Mouse (Mus musculus) cortical plate, adult 2 months (tissue): ENCODE results near the gene Tmem87b. TPM values are rescaled to one million over a fixed set of nuclear protein-coding genes. Genes with fewer than 3 reads are reported as not detected.

Source experiments
- H3K27ac ChIP-seq: fragments of 200-500 bp; 2 replicates; pipeline ENCODE4 v1.5.1; 2012; ENCODE audit warnings: low read length, control low read depth, inconsistent platforms; ENCODE audit not compliant: insufficient read depth
- H3K4me1 ChIP-seq: fragments of 200-500 bp; 2 replicates; pipeline ENCODE4 v1.6.1; 2011; ENCODE audit warnings: low read length; ENCODE audit not compliant: control insufficient read depth, insufficient read depth
- H3K4me3 ChIP-seq: fragments of 200-500 bp; 2 replicates; pipeline ENCODE4 v1.5.1; 2011; ENCODE audit warnings: mild to moderate bottlenecking, low read length, control low read depth; ENCODE audit not compliant: insufficient read depth
- CTCF ChIP-seq: fragments of 200-500 bp; IDR thresholded peaks from 2 replicates; pipeline ENCODE4 v1.5.1; 2011; ENCODE audit warnings: mild to moderate bottlenecking, control low read depth, low read length; ENCODE audit not compliant: insufficient read depth; ENCODE audit errors: extremely low read depth
- POLR2A ChIP-seq: fragments of 200-500 bp; IDR thresholded peaks from 2 replicates; pipeline ENCODE4 v1.6.1; 2011; ENCODE audit warnings: mild to moderate bottlenecking, low read length, control low read depth; ENCODE audit not compliant: insufficient read depth; ENCODE audit errors: extremely low read depth
- polyA plus RNA-seq: library from polyadenylated mRNA; depleted of rRNA; stranded (reverse); fragments of >200 nt; gene quantifications from 2 replicates; pipeline ENCODE4 v1.2.3, GENCODE M21; 2012; rRNA removed

The Tmem87b gene
- polyA plus RNA-seq, 1 experiment = 26.4 TPM

DNA sequence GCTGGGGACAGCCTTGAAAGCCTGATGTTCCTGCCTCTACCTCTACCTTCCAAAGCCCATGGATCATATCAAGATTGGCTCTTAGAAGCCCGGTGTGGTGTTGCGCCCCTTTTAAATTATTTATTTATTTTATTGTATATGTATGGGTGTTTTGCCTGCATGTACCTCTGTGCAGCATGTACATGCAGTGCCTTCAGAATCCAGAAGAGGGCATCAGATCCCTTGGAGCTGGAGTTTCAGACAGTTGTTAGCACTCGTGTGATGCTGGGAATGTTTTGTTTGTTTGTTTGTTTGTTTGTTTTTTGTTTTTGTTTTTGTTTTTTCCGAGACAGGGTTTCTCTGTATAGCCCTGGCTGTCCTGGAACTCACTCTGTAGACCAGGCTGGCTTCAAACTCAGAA is 63.3 kb downstream of the Tmem87b start:
- Histone ChIP-seq H3K27ac (no peak overlapping the region), H3K4me3 (no peak overlapping the region), H3K4me1 (no peaks in the 10 kb centered on the region)
- TF ChIP-seq CTCF (no peak), POLR2A (no peak)

DNA sequence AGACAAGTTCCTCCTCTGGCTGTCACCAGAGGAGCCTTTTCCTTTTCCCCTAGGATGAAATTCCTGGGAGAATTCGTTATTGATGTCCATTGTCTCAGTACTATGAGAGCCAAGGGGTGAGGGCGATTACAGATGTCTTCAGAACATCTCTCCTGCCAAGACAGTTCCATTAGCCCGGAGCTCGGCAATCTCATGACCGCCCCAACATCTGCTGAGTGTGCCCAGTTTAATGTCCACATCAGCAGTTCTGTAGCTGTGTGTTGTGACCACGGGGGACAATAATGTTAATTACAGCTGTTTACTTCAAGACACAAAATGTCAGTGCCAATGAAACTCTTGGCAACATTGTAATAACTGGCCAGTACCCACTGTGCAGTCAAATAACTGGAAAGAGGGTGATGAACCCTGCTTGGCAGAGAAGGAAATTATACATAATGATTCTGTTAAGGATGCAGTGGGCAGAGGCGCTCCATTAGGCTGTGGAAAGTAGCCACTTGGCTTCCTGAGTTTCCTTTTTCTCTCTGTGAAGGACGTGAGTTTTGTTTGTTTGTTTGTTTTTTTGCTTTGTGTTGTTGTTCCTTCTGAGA is 67.4 kb downstream of the Tmem87b start:
- no peak overlapping the region for H3K27ac ChIP-seq
- H3K4me1 ChIP-seq = no peaks in the 10 kb centered on the region
- TF ChIP-seq CTCF (no peak), POLR2A (no peak)
- no peak overlapping the region for H3K4me3 ChIP-seq

DNA sequence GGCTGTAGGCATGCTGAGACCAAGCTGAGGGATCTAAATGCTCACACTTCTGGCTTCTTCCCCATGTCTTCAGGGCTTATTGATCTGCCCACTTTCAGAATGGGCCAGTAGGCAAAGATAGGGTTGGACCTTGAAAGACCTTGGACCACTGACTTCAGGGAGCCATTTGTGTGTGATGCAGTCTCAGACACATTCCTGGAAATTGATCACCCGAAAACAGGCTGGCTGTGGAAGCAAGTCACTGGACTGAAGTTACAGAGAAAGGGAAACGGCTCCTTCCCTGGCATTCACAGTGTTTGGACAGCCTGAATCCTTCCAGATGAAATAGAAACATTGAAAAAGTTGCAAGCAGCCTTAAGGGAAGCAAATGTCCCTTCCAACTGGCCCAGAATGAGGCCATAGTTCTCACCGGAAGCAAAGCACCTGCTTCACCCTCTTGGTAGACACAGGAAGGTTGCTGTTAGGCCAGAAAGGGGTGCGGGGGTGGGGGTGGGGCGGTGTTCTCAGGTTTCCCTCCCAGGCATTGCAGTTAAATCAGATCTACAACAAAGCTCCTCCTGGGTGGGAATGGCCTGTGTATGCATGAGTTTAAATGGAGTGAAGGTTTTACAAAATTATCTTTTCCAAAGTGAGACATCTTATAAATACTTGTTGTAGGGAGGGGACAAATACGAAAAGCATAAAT is 70.1 kb downstream of the Tmem87b start:
- Histone ChIP-seq H3K4me3 (no peak overlapping the region), H3K4me1 (no peaks in the 10 kb centered on the region), H3K27ac (no peak overlapping the region)
- TF ChIP-seq POLR2A (no peak), CTCF (no peak)

DNA sequence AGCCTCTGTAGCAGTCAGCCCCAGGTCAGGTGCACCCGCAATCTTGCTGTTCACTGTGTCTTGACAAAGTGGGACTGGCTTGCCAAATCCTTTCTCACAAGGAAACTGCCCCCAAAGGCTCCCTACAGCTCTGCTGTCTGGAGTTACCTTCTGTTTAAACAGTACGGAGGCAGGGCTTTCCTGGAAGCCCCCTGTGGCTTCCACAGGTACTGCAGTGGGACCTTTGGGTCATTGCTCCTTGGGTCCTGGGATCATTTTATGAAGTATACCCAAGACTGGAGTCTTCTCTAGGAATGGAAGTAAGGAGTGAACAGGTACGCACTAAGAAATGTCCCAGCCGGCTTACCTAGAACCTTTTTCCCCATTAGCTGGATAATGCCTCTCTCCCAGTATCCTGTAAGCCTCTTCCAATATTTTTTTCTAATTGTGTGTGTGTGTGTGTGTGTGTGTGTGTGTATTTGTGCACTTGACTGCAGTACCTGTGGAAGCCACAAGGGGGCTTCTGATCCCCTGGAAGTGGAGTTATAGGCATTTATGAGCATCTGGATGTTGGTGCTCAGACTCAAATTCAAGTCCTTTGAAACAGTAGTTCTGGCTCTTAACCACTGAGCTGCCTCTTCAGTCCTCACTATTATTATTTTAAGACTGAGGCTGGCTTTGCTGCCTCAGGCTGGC is 72.9 kb downstream of the Tmem87b start:
- no peak for TF ChIP-seq POLR2A
- no peak for TF ChIP-seq CTCF
- Histone ChIP-seq H3K4me3 (no peak overlapping the region), H3K4me1 (no peaks in the 10 kb centered on the region), H3K27ac (no peak overlapping the region)

DNA sequence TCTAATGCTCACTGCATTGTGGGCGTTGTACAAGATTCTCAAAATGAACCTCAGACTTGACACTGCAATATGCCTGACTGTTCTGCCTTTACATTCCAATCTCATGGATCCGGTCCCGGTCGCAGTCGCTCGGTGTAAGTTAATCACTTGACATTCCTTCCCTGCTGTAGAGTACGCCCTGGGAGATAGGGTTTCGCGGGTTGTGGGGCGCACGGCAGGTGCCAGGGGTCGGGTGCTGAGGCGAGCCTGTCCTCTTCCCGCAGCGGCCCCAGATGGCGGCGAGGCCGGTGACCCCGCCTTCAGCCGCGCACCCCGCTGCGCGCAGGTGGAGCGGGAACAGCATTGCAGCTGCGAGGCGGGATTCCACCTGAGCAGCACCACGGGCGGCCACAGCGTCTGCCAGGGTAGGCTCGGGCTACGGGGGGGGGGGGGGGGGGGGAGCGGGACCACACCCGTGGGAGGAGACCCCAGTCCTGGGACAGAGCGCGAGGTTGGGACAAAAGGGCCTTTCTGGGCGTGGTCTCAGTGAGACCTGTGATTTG is 74.3 kb downstream of the Tmem87b start:
- Histone ChIP-seq H3K27ac (no peak overlapping the region), H3K4me1 (no peaks in the 10 kb centered on the region), H3K4me3 (peak overlapping the region; percentile 17)
- no peak for TF ChIP-seq CTCF
- TF ChIP-seq POLR2A = no peak

DNA sequence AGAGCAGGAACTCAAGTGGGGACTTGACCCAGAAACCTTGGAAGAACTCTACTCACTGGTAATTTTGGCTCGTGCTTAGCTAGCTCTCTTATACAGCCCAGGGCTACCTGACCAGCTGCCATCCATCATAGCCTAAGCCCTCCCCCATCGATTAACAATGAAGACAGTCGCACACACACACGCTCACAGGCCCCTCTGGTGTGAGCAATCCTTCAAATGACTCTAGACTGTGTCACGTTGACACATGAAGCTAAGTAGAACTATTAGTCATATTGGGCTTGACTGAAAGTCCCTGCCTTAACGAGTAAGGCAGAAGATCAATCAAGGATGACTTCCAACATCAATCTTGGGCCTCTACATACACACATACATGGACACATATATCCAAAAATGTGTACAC is 84.9 kb downstream of the Tmem87b start:
- no peak overlapping the region for H3K4me3 ChIP-seq

DNA sequence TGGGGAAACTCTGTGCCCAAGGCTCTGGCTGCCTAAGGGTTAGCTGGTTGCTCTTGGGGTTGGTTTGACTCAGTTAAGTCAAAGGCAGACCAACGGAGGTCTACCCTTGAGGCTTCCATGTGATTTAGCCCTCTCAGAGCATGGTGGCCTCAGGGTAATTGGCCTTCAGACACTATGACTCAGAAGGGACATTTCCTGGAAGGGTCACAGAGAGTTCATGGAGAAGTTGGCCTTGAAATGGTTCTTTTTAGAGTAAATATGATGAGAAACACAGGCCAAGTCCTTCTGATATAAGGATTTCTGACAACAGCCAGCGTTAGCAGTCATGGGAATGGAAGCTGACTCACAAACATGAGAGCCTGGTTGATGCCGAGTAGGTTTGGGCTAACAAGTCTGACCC is 85.7 kb downstream of the Tmem87b start:
- no peak overlapping the region for H3K27ac ChIP-seq
- H3K4me3 ChIP-seq = no peak overlapping the region
- TF ChIP-seq CTCF (no peak), POLR2A (no peak)
- H3K4me1 ChIP-seq = no peaks in the 10 kb centered on the region

More for the DNA sequence above, 84.9 kb downstream of the Tmem87b start:
- TF ChIP-seq CTCF (no peak), POLR2A (no peak)
- no peaks in the 10 kb centered on the region for H3K4me1 ChIP-seq
- H3K27ac ChIP-seq = no peak overlapping the region

Other genes with a start within 250 kb of the Tmem87b start
- gene Spdye4c, start 226.9 kb upstream of the Tmem87b start, polyA plus RNA-seq = not detected in 2 replicates
- gene Anapc1, start 130.7 kb upstream of the Tmem87b start, polyA plus RNA-seq = 36.5 and 41.5 TPM in 2 replicates
- gene Mertk, start 119.2 kb upstream of the Tmem87b start, polyA plus RNA-seq = 17.9 and 21.3 TPM in 2 replicates
- gene Fbln7, start 44.9 kb downstream of the Tmem87b start, polyA plus RNA-seq = 1.5 and 2.4 TPM in 2 replicates
- 8.1 and 8.3 TPM in 2 replicates for gene Zc3h8, start 126.0 kb downstream of the Tmem87b start, polyA plus RNA-seq
- gene Zc3h6, start 149.3 kb downstream of the Tmem87b start, polyA plus RNA-seq = 4.8 and 5.5 TPM in 2 replicates
- 4.9 and 5.2 TPM in 2 replicates for gene Gm10762, start 149.6 kb downstream of the Tmem87b start, polyA plus RNA-seq
- 0.10 and 0.15 TPM in 2 replicates for gene Vinac1, start 230.1 kb downstream of the Tmem87b start, polyA plus RNA-seq
- 44.1 and 45.2 TPM in 2 replicates for gene Ttl, start 247.8 kb downstream of the Tmem87b start, polyA plus RNA-seq